Mouse (Mus musculus): ENCODE measurements around the gene Ccdc149.
A peak's percentile ranks its signal among the peaks of the same experiment; 100 is the strongest.

The Ccdc149 gene

GRCm38 (mm10) chr5:52449187-52449586 lies 22.1 kb downstream of the Ccdc149 start:
- DNase-seq (ENCODE audit: low read depth, low spot score) = no peak

DNA sequence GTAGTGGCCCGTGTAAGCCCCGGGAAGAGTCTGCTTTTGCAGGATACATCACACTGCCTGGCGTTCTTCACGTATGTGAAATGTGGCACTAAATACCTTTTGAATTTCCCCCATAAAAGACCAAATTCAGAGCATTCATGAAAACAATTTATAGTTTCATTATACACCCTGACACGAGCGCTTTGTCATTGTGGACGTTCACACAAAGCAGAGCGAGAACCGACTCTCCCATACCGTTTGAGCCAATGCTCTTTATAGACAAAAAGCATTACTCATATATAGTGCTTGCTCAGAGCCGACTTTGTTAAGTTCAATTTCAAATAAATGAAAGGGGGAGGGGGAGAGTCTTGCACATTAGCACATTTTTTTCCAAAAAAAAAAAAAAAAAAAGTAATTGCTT lies 31.0 kb downstream of the Ccdc149 start:
- DNase-seq (ENCODE audit: low read depth, low spot score) = no peak

GRCm38 (mm10) chr5:52438946-52439345 lies 32.4 kb downstream of the Ccdc149 start:
- no peak for DNase-seq (ENCODE audit: low read depth, low spot score)

DNA sequence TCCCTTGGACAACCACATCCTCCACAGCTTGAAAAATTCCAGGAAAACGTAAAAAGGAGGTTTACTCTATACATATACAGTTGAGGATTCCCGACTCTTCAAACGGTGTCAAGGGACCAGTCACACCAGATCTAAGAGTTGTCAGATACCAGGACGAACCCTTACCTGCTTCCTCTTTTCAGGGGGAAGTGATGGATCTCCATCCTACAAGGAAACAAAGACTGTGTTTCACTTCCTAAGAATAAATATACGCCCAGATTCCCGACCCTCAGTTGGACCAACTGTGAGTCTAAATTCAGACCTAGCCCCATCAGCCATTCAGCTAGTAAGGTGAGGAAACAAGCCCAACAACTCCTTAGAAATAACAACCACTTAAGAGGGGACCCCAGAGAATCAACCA lies 35.8 kb downstream of the Ccdc149 start:
- DNase-seq (ENCODE audit: low read depth, low spot score) = no peak

- no peak for DNase-seq (ENCODE audit: low read depth, low spot score)
Observed at GRCm38 (mm10) chr5:52431276-52431844, 40.0 kb downstream of the Ccdc149 start.

DNA sequence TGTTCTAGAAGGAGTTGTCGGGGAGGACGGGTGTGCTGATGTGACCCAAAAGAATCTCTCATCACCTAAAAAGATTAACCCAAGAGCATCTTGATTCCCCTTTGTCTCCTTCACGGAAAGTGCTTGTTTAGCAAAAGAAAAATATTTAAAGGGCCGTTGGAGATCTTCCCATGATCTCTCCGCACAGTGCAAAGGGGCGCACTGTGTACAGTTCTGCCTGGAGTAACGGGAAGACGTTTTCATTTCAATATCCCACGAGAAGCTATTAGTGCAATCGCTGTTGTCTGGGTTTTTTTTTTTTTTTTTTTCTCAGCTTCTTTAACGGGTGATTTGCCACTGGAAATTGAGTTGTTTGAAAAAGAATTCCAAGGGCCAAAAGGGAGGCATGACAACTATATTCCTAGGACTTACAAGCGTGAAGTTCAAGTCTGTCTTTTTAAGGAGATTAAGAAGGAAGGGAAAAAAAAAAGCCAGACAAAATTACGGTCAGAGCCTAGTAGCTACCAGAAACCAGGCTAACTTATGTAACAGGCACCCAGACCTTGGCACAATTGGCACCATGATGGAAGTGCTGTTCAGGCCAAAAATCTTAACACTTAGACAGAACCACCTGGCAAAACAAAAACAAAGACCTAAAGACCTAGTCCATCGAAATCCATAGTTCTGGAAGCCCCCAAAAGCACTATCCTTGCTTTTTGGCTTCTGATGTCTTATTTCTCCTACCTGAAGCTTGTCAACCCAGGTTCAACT lies 41.4 kb downstream of the Ccdc149 start:
- no peak for DNase-seq (ENCODE audit: low read depth, low spot score)

- no peak for DNase-seq (ENCODE audit: low read depth, low spot score)
Observed at GRCm38 (mm10) chr5:52428613-52429012, 42.7 kb downstream of the Ccdc149 start.

GRCm38 (mm10) chr5:52425819-52426218 lies 45.5 kb downstream of the Ccdc149 start:
- peak; percentile 23 for DNase-seq (ENCODE audit: low read depth, low spot score)

DNA sequence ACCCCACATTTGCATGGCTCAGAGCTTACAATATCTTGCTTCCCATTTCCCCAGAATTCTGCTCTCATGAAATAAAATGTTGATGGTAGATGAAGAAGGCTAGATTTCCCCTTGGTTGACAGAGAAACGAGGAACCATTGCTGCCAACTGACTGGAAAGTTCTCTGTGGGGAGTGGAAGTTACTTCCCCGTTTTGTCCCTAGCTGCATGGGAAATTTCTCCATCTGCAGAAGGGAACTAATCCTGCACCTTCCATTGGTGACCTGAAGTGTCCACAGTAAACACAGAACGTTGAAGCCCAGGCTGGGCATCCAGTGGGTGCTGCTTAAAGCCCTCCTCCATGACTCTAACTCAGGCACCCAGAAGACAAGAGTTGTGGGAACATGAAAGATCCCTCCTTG lies 47.4 kb downstream of the Ccdc149 start:
- DNase-seq (ENCODE audit: low read depth, low spot score) = no peak

GRCm38 (mm10) chr5:52416485-52416884 lies 54.8 kb downstream of the Ccdc149 start:
- DNase-seq (ENCODE audit: low read depth, low spot score) = no peak

- no peak for DNase-seq (ENCODE audit: low read depth, low spot score)
Observed at GRCm38 (mm10) chr5:52415917-52416316, 55.4 kb downstream of the Ccdc149 start.

GRCm38 (mm10) chr5:52415193-52415592 lies 56.1 kb downstream of the Ccdc149 start:
- DNase-seq (ENCODE audit: low read depth, low spot score) = no peak

DNA sequence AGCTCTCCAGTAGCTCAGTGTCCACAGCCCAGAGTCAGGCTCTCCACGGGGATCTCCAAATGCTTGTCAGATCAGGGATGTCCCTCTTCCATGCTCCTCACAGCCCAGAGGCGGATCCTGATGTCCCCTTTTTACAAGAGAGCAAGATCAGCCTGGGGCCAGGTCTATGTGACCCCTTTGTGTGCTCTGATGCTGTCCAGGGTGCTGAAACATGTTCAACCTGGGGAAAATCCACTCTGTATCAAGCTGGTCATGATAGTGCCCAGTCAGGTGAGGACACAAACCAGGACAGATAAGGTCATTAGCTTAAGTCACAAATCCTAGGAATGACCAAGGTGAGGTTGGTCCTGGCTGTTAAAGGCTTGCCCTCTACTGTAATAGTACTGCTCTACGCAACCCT lies 59.8 kb downstream of the Ccdc149 start:
- no peak for DNase-seq (ENCODE audit: low read depth, low spot score)

GRCm38 (mm10) chr5:52410197-52410596 lies 61.1 kb downstream of the Ccdc149 start:
- DNase-seq (ENCODE audit: low read depth, low spot score) = no peak

- no peak for DNase-seq (ENCODE audit: low read depth, low spot score)
Observed at GRCm38 (mm10) chr5:52408668-52409315, 62.5 kb downstream of the Ccdc149 start.

DNA sequence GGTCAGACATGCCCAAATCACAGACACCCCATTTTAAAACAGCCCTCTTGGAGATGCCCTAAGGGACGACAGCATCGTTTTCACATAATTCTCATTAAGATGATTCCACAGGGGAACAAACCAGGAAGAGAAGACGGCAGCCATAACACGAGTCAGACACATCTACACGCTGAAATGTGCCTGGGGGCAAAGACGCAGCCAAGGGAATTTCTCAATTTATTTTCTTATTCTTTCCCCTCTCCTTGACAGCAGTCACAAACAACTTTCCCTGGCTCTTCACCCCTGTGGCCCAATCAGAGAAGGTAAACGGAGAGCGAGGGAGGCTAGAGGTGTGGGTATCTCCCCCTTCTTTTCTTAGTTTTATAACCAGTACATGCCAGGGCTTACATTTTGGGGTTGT lies 66.9 kb downstream of the Ccdc149 start:
- no peak for DNase-seq (ENCODE audit: low read depth, low spot score)

GRCm38 (mm10) chr5:52393756-52394155 lies 77.6 kb downstream of the Ccdc149 start:
- peak; percentile 42 for DNase-seq (ENCODE audit: low read depth, low spot score)

GRCm38 (mm10) chr5:52391471-52391870 lies 79.8 kb downstream of the Ccdc149 start:
- peak; percentile 67 for DNase-seq (ENCODE audit: low read depth, low spot score)

DNA sequence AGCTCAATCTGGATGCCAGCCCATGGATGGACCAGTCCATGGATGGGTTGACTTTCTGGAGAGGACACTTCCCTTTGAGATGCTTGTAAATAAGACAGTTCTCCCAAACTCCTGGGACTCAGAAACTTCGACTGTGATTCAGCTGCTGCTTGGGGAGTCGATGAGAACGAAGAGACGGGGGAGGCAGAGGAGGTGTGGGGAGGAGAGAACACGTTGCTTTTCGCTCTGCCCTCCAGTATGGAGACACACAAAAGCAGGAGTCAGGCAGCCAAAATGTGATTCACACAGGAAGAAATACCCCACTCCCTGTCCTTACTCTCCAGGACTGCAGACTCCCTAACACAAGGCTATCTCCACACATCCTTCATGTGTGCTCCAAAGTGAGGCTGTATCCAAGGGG lies 80.9 kb downstream of the Ccdc149 start:
- DNase-seq (ENCODE audit: low read depth, low spot score) = peak; percentile 71

- peak; percentile 76 for DNase-seq (ENCODE audit: low read depth, low spot score)
Observed at GRCm38 (mm10) chr5:52388092-52388749, 83.1 kb downstream of the Ccdc149 start.

DNA sequence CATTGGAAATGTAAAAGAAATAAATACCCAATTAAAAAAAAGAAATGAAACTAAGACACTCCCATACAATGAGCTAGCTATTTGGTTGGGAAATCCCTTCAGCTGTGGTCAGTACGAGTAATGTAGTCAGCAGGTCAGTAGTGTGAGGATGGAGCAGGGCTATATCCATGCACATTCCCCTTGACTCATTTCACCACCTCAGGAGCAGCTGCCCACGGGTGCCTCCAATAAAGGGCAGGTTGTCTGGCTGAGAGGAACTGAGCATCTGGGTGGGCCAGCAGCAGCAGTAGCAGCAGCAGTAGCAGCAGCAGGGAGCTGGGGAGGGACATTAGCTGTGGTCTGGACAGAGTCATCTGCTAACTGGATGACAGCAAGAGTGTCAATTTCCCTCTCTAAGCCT lies 85.3 kb downstream of the Ccdc149 start:
- no peak for DNase-seq (ENCODE audit: low read depth, low spot score)

DNA sequence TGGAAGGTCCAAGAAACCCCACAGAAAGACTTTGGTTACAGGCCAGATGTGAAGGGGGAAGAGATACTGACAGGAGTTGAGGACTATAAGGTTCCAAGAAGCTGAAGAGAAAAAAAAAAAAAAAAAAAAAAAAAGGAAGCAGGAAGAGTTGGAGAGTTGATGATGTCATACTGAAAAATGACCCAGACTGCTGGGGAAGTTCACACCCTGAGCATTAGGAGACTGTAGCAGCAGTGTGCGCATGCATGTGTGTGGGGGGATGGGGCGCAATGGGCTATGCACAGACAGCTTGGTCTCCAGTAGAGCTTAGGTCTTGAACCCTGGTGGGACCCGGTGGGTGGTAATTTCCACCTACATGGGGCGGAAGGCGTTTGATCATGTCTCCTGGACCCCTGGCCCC lies 87.6 kb downstream of the Ccdc149 start:
- no peak for DNase-seq (ENCODE audit: low read depth, low spot score)
